Mouse (Mus musculus): ENCODE data around the gene Tll1. TPM values are rescaled to one million over a fixed set of nuclear protein-coding genes. Genes with fewer than 3 reads are reported as not detected.
A peak's percentile ranks its signal among the peaks of the same experiment; 100 is the strongest.

Tll1 gene
- polyA plus RNA-seq, 1 experiment from 2014 or later = 0.86 TPM

DNA sequence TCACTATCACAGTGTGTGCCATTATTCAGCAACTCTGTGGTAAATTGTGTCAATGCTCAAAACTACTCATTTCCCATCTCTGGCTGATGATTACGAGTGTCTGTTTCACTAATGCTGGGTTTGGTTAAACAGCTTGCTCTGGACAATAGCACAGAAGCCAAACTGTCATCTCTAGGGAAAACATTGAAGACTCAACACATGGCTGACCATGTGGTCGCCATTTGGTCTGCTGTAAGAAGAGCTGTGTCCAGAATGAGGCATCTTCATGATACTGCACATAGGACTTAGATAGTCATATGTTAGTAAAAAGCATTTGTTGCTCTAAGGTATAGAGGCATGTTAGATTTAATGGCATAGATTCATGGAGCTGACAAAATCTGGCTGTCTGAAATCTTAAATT, 98.9 kb downstream of the Tll1 start:
- H3K27ac ChIP-seq (ENCODE audit: low read length) = no peak overlapping the region
- H3K9me3 ChIP-seq (ENCODE audit: low read length) = no peaks in the 10 kb centered on the region
- H3K36me3 ChIP-seq (ENCODE audit: insufficient read depth, low read length) = no peaks in the 10 kb centered on the region
- no peaks in the 10 kb centered on the region for H3K4me1 ChIP-seq (ENCODE audit: insufficient read depth, low read length)
- no peak for ATAC-seq (ENCODE audit: low FRiP score, low TSS enrichment)
- no peak overlapping the region for H3K4me2 ChIP-seq (replicated peaks; ENCODE audit: low read depth, low read length)
- 75% methylated on average over 2 of the region's 2 CpGs for WGBS
- no peak overlapping the region for H3K9ac ChIP-seq (replicated peaks; ENCODE audit: low read length)
- H3K4me3 ChIP-seq (ENCODE audit: low read length) = no peak overlapping the region
- no peaks in the 10 kb centered on the region for H3K27me3 ChIP-seq (ENCODE audit: insufficient read depth, low read length)

DNA sequence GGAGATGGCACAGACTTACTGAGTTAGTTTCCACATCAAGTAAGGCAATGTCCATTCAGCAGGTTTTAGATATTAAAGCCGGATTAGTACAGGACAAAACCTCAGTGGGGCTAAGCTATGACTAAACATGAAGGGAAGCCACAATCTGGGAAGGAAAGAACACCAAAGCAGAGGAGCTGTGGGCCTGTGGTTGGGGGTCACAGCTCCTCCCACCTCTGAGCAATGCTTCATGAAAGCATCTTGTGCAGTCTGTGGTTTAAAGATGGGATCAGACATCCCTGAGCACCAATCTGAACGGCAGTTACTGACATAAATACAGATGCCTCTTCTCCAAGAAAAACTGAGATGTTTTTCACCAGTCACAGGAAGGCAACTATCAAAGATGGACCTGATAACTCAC, 132.7 kb downstream of the Tll1 start:
- Histone ChIP-seq H3K27ac (ENCODE audit: low read length) (no peak overlapping the region), H3K4me2 (replicated peaks; ENCODE audit: low read depth, low read length) (no peak overlapping the region), H3K9ac (replicated peaks; ENCODE audit: low read length) (no peak overlapping the region), H3K4me3 (ENCODE audit: low read length) (no peak overlapping the region), H3K4me1 (ENCODE audit: insufficient read depth, low read length) (no peaks in the 10 kb centered on the region), H3K27me3 (ENCODE audit: insufficient read depth, low read length) (no peaks in the 10 kb centered on the region), H3K9me3 (ENCODE audit: low read length) (no peaks in the 10 kb centered on the region), H3K36me3 (ENCODE audit: insufficient read depth, low read length) (no peaks in the 10 kb centered on the region)
- WGBS = 60% methylated on average over 2 of the region's 2 CpGs
- ATAC-seq (ENCODE audit: low FRiP score, low TSS enrichment) = no peak

DNA sequence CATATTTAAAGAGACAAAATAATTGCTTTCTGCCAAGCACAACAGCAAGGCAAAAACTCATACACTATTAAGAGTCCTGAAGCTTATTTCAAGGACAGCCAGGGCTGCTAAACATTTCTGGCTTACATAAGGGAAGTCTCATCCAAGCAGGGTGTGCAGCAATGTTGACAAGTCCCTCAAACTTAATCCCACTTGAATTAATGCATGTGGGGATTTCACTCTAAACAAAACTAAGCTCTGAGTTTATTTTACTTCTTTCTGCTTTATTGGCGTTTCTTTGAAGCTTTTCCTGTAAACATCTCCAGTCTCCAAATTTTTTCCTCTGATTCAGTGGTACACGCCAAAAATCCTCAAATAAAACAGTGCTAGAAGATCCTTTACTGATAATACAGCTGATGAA, 146.2 kb downstream of the Tll1 start:
- H3K9me3 ChIP-seq (ENCODE audit: low read length) = no peaks in the 10 kb centered on the region
- H3K4me3 ChIP-seq (ENCODE audit: low read length) = no peak overlapping the region
- H3K9ac ChIP-seq (replicated peaks; ENCODE audit: low read length) = no peak overlapping the region
- ATAC-seq (ENCODE audit: low FRiP score, low TSS enrichment) = no peak
- no peaks in the 10 kb centered on the region for H3K27me3 ChIP-seq (ENCODE audit: insufficient read depth, low read length)
- no peaks in the 10 kb centered on the region for H3K4me1 ChIP-seq (ENCODE audit: insufficient read depth, low read length)
- 61% methylated on average over 2 of the region's 2 CpGs for WGBS
- H3K36me3 ChIP-seq (ENCODE audit: insufficient read depth, low read length) = no peaks in the 10 kb centered on the region
- H3K27ac ChIP-seq (ENCODE audit: low read length) = no peak overlapping the region
- H3K4me2 ChIP-seq (replicated peaks; ENCODE audit: low read depth, low read length) = no peak overlapping the region

DNA sequence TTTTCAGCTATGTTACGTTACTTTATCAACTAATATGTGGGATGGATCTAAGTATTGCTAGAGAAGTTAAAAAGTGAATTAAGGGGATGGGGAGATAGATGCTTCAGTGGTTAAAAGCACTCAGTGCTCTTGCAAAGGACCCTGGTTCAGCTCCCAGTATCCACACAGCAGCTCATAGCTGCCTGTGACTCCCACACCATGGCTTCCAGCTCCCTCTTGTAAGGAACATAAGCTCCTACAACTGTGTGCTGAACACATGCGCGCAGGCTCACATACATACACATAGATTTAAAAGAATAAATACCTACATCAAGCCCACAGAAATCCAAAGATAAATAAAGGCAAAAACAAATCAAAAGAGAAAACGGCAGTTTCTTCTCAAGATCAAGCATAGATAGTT, 148.5 kb downstream of the Tll1 start:
- peak; percentile 82; the same call in 1 of the 2 replicates for ATAC-seq (ENCODE audit: low FRiP score, low TSS enrichment)
- Histone ChIP-seq H3K4me1 (ENCODE audit: insufficient read depth, low read length) (no peaks in the 10 kb centered on the region), H3K36me3 (ENCODE audit: insufficient read depth, low read length) (no peaks in the 10 kb centered on the region), H3K9me3 (ENCODE audit: low read length) (no peaks in the 10 kb centered on the region), H3K27ac (ENCODE audit: low read length) (no peak overlapping the region), H3K4me2 (replicated peaks; ENCODE audit: low read depth, low read length) (no peak overlapping the region), H3K4me3 (ENCODE audit: low read length) (no peak overlapping the region), H3K27me3 (ENCODE audit: insufficient read depth, low read length) (no peaks in the 10 kb centered on the region), H3K9ac (replicated peaks; ENCODE audit: low read length) (no peak overlapping the region)
- 34% methylated on average over 4 of the region's 4 CpGs for WGBS

DNA sequence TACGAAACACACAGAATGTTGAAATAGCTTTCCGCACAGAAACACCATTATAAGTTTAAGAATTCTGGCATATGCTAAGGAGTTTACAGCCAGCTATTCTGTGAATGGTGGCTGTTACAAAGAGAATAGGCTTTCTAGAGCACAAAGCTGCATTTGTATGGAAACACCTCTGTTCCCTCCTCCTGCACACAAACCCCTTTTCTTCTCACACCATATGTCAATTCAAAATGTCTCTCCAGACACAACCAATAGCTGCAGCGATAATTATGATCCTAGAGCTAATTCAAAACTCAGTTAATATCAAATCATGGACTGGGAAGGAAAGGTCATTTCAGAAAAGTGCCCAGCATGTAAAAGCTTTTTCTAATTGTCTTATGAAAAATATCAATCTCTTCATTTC, 157.5 kb downstream of the Tll1 start:
- H3K4me2 ChIP-seq (replicated peaks; ENCODE audit: low read depth, low read length) = no peak overlapping the region
- WGBS = 81% methylated on average over 3 of the region's 3 CpGs
- ATAC-seq (ENCODE audit: low FRiP score, low TSS enrichment) = no peak
- H3K9ac ChIP-seq (replicated peaks; ENCODE audit: low read length) = no peak overlapping the region
- no peaks in the 10 kb centered on the region for H3K4me1 ChIP-seq (ENCODE audit: insufficient read depth, low read length)
- H3K4me3 ChIP-seq (ENCODE audit: low read length) = no peak overlapping the region
- no peaks in the 10 kb centered on the region for H3K27me3 ChIP-seq (ENCODE audit: insufficient read depth, low read length)
- H3K36me3 ChIP-seq (ENCODE audit: insufficient read depth, low read length) = no peaks in the 10 kb centered on the region
- H3K9me3 ChIP-seq (ENCODE audit: low read length) = no peaks in the 10 kb centered on the region
- H3K27ac ChIP-seq (ENCODE audit: low read length) = no peak overlapping the region

DNA sequence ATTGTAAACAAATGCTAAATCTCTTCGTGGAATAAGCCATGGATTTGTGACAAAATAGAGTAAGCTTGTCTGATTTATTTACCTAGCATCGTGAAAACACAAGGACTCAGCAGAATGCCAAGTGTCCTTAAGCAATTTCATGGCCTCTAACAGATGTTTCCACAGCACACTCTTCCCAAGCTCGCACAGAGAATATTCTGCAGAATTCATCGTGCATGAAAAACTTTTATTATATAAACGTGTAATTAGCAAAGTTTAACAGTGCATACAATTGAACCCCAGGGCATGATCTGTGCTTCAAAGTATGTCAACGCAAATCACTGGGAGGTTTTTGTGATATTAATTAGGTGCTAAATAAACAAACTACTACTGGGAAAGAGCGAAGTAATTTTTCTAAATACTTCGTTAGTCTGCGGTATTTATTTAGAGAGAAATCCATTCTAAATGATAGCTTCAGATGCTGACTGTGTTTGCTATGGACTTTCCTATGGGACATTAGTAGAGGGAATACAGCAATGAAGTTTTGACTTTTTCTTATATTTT, 158.0 kb downstream of the Tll1 start:
- no peak overlapping the region for H3K9ac ChIP-seq (replicated peaks; ENCODE audit: low read length)
- H3K9me3 ChIP-seq (ENCODE audit: low read length) = no peaks in the 10 kb centered on the region
- no peak overlapping the region for H3K4me3 ChIP-seq (ENCODE audit: low read length)
- ATAC-seq (ENCODE audit: low FRiP score, low TSS enrichment) = no peak
- H3K4me2 ChIP-seq (replicated peaks; ENCODE audit: low read depth, low read length) = no peak overlapping the region
- no peak overlapping the region for H3K27ac ChIP-seq (ENCODE audit: low read length)
- H3K27me3 ChIP-seq (ENCODE audit: insufficient read depth, low read length) = no peaks in the 10 kb centered on the region
- H3K4me1 ChIP-seq (ENCODE audit: insufficient read depth, low read length) = no peaks in the 10 kb centered on the region
- no peaks in the 10 kb centered on the region for H3K36me3 ChIP-seq (ENCODE audit: insufficient read depth, low read length)
- WGBS = 50% methylated on average over 9 of the region's 9 CpGs

DNA sequence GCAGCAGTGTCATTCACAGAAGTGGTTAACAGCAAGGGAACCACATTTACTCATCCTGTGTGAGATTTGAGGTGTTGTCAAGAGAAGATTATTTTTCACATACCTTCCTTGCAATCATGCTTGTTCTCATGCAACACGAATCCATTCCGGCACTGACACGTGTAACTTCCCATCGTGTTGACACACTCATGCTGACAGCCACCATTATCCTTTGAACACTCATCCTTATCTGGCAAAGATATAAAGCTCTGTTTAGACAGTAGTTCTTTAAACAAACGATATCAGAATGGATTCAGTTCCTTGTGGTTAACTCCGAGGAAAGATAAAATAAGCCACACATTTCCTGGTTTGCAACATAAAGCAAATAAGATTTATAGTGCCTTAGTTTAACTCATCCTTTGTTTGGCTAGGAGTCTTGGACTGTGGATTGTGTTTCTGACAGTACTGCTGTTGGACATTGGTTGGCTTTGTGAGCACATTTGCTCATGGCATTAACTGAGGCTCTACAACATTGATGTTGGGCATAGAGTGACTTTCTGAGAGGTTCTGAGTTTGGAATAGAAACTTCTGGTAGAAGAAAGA, 164.7 kb downstream of the Tll1 start:
- 29% methylated on average over 6 of the region's 6 CpGs for WGBS
- H3K4me1 ChIP-seq (ENCODE audit: insufficient read depth, low read length) = no peaks in the 10 kb centered on the region
- ATAC-seq (ENCODE audit: low FRiP score, low TSS enrichment) = no peak
- H3K9me3 ChIP-seq (ENCODE audit: low read length) = no peaks in the 10 kb centered on the region
- H3K9ac ChIP-seq (replicated peaks; ENCODE audit: low read length) = no peak overlapping the region
- no peak overlapping the region for H3K27ac ChIP-seq (ENCODE audit: low read length)
- H3K4me3 ChIP-seq (ENCODE audit: low read length) = no peak overlapping the region
- no peak overlapping the region for H3K4me2 ChIP-seq (replicated peaks; ENCODE audit: low read depth, low read length)
- no peaks in the 10 kb centered on the region for H3K27me3 ChIP-seq (ENCODE audit: insufficient read depth, low read length)
- H3K36me3 ChIP-seq (ENCODE audit: insufficient read depth, low read length) = no peaks in the 10 kb centered on the region

DNA sequence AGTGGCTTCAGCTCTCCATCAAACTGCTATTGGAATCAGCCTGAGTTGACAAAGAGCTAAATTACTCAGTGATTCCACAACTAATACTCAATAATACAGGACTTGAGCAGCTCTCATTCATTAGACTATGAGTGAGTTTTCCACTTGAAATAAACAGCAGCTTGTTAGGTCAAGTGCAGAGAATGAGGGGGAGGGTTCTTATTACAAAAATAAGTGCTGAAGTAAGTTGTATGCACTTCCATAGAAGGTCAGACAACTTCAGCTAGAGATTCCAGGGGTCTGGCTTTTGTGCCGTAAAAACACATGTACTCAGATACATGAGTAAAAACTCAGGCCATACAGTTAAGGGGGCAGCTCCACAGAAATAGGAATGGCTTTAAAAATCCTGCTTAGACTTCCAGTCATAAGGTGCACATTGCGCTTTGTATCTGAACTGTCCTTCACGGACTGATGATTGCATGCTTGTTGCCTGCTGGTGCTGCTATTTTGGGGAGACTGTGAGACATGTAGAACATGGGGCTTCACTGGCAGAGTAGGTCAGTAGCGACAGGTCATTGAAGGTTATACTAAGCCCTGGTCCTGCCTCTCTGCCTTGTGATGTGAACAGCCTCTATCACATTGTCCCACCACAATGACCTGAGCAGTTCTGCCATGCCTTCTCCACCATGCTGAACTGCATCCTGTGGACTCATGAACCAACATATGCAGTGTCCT, 175.2 kb downstream of the Tll1 start:
- H3K4me1 ChIP-seq (ENCODE audit: insufficient read depth, low read length) = no peaks in the 10 kb centered on the region
- WGBS = 88% methylated on average over 4 of the region's 4 CpGs
- no peak overlapping the region for H3K4me2 ChIP-seq (replicated peaks; ENCODE audit: low read depth, low read length)
- no peaks in the 10 kb centered on the region for H3K36me3 ChIP-seq (ENCODE audit: insufficient read depth, low read length)
- no peak overlapping the region for H3K27ac ChIP-seq (ENCODE audit: low read length)
- no peaks in the 10 kb centered on the region for H3K27me3 ChIP-seq (ENCODE audit: insufficient read depth, low read length)
- no peak for ATAC-seq (ENCODE audit: low FRiP score, low TSS enrichment)
- H3K9me3 ChIP-seq (ENCODE audit: low read length) = no peaks in the 10 kb centered on the region
- no peak overlapping the region for H3K9ac ChIP-seq (replicated peaks; ENCODE audit: low read length)
- H3K4me3 ChIP-seq (ENCODE audit: low read length) = no peak overlapping the region

DNA sequence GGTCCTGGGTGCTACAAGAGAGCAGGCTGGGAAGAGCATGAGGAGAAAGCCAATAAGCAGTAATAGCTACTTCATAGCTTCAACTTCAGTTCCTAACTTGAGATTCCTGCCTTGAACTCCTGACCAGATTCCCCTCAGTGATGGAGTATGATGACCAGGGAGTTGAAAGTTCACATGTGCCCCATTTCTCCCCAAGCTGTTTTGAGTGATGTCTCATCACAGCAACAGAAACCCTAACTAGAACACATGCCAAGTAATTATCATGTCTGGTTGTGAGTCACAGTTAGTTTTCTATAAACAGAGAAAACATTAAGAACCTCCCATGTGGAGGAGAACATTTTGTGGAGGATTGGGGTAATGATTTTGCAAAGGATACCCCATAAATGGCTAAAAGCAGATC, 176.0 kb downstream of the Tll1 start:
- H3K36me3 ChIP-seq (ENCODE audit: insufficient read depth, low read length) = no peaks in the 10 kb centered on the region
- no peaks in the 10 kb centered on the region for H3K9me3 ChIP-seq (ENCODE audit: low read length)
- no peaks in the 10 kb centered on the region for H3K4me1 ChIP-seq (ENCODE audit: insufficient read depth, low read length)
- H3K4me3 ChIP-seq (ENCODE audit: low read length) = no peak overlapping the region
- H3K9ac ChIP-seq (replicated peaks; ENCODE audit: low read length) = no peak overlapping the region
- no peak overlapping the region for H3K4me2 ChIP-seq (replicated peaks; ENCODE audit: low read depth, low read length)
- H3K27me3 ChIP-seq (ENCODE audit: insufficient read depth, low read length) = no peaks in the 10 kb centered on the region
- H3K27ac ChIP-seq (ENCODE audit: low read length) = no peak overlapping the region
- ATAC-seq (ENCODE audit: low FRiP score, low TSS enrichment) = no peak

DNA sequence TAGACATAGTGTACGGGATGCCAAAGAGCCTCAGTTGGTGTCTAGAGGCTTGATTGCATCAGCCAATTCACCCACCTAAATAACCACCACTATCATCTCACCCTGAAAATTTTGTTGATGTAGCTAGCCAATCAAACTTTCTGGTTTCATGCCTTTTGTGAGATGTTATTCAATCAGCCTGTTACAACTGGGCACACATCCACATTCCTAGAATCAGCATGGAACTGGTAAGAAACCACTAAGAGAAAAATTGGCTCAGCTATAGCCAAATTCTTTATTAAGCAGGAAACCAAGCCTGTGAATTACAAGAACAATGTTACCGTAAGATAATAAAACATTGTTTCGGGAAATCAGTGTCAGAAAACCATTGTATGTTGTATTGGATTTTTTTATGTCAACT, 176.5 kb downstream of the Tll1 start:
- H3K4me1 ChIP-seq (ENCODE audit: insufficient read depth, low read length) = no peaks in the 10 kb centered on the region
- no peak overlapping the region for H3K9ac ChIP-seq (replicated peaks; ENCODE audit: low read length)
- H3K4me2 ChIP-seq (replicated peaks; ENCODE audit: low read depth, low read length) = no peak overlapping the region
- no peaks in the 10 kb centered on the region for H3K9me3 ChIP-seq (ENCODE audit: low read length)
- H3K27ac ChIP-seq (ENCODE audit: low read length) = no peak overlapping the region
- no peaks in the 10 kb centered on the region for H3K36me3 ChIP-seq (ENCODE audit: insufficient read depth, low read length)
- H3K4me3 ChIP-seq (ENCODE audit: low read length) = no peak overlapping the region
- no peak for ATAC-seq (ENCODE audit: low FRiP score, low TSS enrichment)
- 83% methylated on average over 3 of the region's 3 CpGs for WGBS
- no peaks in the 10 kb centered on the region for H3K27me3 ChIP-seq (ENCODE audit: insufficient read depth, low read length)
